Mouse (Mus musculus) embryonic facial prominence, embryonic 14.5 days (tissue): Measurements from ENCODE around the gene Krba1. TPM values are rescaled to one million over a fixed set of nuclear protein-coding genes. Genes with fewer than 3 reads are reported as not detected.

Source experiments
- ATAC-seq: fragments of 200-750 bp; cut with Nextera tagmentation; 2 replicates; pipeline ENCODE4 v1.8.0; 2017; ENCODE audit warnings: low read depth, moderate number of reproducible peaks, moderate TSS enrichment
- DNase-seq: peaks from one replicate; pipeline ENCODE4 v3.0.0-alpha.2; 2015; ENCODE audit warnings: low spot score
- H3K27ac ChIP-seq: fragments of 300-500 bp; sonication (generic); replicated peaks from 2 replicates; pipeline ENCODE4 v1.5.1; 2014; ENCODE audit warnings: low read depth, mild to moderate bottlenecking, low read length, moderate library complexity
- H3K27me3 ChIP-seq: fragments of 300-500 bp; sonication (generic); replicated peaks from 2 replicates; pipeline ENCODE4 v1.6.1; 2014; ENCODE audit warnings: low read length; ENCODE audit not compliant: control insufficient read depth, insufficient read depth
- H3K36me3 ChIP-seq: fragments of 300-500 bp; sonication (generic); 2 replicates; pipeline ENCODE4 v1.6.1; 2014; ENCODE audit warnings: low read length, mixed read lengths; ENCODE audit not compliant: control insufficient read depth, insufficient read depth
- H3K4me1 ChIP-seq: fragments of 300-500 bp; sonication (generic); 2 replicates; pipeline ENCODE4 v1.6.1; 2014; ENCODE audit warnings: antibody characterized with exemption, low read length; ENCODE audit not compliant: control insufficient read depth, insufficient read depth
- H3K4me2 ChIP-seq: fragments of 300-500 bp; sonication (generic); 2 replicates; pipeline ENCODE4 v1.6.1; 2014; ENCODE audit warnings: low read depth, mild to moderate bottlenecking, low read length, moderate library complexity, mixed read lengths
- H3K4me3 ChIP-seq: fragments of 300-500 bp; sonication (generic); 2 replicates; pipeline ENCODE4 v1.5.1; 2014; ENCODE audit warnings: low read depth, mild to moderate bottlenecking, low read length
- H3K9ac ChIP-seq: fragments of 300-500 bp; sonication (generic); 2 replicates; pipeline ENCODE4 v1.6.1; 2014; ENCODE audit warnings: low read depth, mild to moderate bottlenecking, low read length, moderate library complexity, mixed read lengths
- H3K9me3 ChIP-seq: fragments of 300-500 bp; sonication (generic); 2 replicates; pipeline ENCODE4 v1.6.1; 2016; ENCODE audit warnings: low read length; ENCODE audit not compliant: control insufficient read depth
- WGBS: fragments of 180-500 bp; shearing (Covaris S2); extraction: QIAGEN DNeasy Blood & Tissue Kit; methylation state at CpG from one replicate; pipeline ENCODE4 v1.1.7; 2014; 5-methylcytosine and 5-hydroxymethylcytosine counted together
- polyA plus RNA-seq: library from polyadenylated mRNA; unstranded; fragments of >200 nt; fragmentation: Nextera tagmentation; extraction: Ambion mirVana; gene quantifications from 2 replicates; pipeline ENCODE4 v1.2.1, GENCODE M21; 2014

Gene Krba1
- polyA plus RNA-seq, 1 experiment from 2014 or later: 18.0 TPM

DNA sequence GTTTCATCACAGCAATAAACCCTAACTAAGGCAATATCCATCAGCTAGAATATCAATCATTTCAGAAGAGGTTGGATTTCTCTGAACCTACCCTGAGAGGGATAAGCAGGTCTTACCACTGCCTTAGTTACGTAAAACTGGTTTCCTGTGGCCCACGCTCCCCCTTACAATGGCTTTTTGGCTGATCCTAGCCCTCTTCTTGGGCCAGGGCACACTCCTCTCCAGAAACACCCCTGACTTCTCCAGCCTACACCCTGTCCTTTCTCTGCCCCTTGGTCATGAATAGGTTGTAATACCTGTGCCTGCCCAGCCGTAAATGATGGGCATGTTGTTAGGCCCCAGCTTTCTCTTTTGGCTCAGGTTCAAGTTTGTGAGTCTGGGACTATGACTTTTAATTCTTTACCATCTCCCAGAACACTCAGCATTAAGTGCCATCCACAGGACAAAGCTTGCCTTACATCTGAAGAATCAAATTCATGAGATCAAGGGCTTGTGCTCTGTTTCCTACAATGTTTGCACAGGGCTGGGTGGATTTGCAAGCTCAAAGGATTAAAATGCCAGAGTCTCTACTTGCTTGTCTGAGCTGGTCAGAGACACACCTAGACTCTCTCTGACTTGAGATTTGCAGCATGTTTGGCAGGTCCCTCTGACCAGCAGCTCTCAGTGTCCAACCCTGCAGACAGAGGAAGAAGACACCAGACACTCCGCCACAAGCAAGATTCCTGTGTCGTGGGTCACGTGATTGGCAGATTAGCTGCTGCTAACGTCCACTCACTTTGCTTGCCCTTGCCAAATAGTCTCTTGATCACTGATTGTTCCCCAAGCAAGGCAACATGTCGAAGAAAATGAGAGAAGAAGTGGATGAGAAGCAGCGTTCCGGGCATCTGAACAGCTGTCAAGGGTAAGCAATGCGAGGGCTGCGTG lies 37.8 kb downstream of the Krba1 start:
- Histone ChIP-seq H3K9me3 (no peaks in the 10 kb centered on the region), H3K27me3 (no peaks in the 10 kb centered on the region), H3K4me1 (peaks cover 16% of the 10 kb centered on the region), H3K36me3 (peaks cover 18% of the 10 kb centered on the region), H3K4me3 (no peak overlapping the region), H3K9ac (no peak overlapping the region), H3K4me2 (no peak overlapping the region), H3K27ac (peak overlapping the region; percentile 56)
- ATAC-seq (peak; percentile 73), DNase-seq (peak; percentile 82)
- WGBS: 54% methylated on average over 12 of the region's 12 CpGs

- H3K36me3 ChIP-seq: peaks cover 33% of the 10 kb centered on the region
- peak overlapping the region; percentile 29; the same call in 1 of the 2 replicates for H3K27ac ChIP-seq
- H3K9me3 ChIP-seq: no peaks in the 10 kb centered on the region
- no peak for ATAC-seq
- no peak overlapping the region for H3K4me2 ChIP-seq
- no peaks in the 10 kb centered on the region for H3K27me3 ChIP-seq
- DNase-seq: no peak
- WGBS: 52% methylated on average over 6 of the region's 6 CpGs
- H3K4me1 ChIP-seq: peaks cover 24% of the 10 kb centered on the region
- no peak overlapping the region for H3K9ac ChIP-seq
- no peak overlapping the region for H3K4me3 ChIP-seq
Measured at GRCm38 (mm10) chr6:48434651-48435050, 39.3 kb downstream of the Krba1 start.

DNA sequence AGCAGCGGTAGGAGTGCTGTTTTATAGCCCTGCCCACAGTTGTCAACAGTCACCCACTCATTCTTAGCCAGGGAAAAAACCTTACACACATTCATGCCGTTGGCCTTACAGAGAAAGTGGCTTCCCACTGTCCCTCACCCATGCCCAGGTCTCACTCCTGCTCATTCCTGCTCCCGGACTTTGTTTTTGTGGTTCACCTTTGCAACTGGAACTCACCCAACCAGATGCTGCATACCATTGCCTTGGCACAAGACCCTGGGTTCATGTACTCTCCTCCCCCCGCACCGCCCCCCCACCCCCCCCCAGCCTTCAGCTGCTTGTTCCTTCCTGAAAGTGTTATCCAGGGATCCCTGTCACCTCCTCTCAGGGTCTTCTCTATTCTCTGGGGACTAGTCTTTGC lies 39.7 kb downstream of the Krba1 start:
- Histone ChIP-seq H3K9me3 (no peaks in the 10 kb centered on the region), H3K27me3 (no peaks in the 10 kb centered on the region), H3K4me2 (no peak overlapping the region), H3K27ac (peak overlapping the region; percentile 29; the same call in 1 of the 2 replicates), H3K4me3 (no peak overlapping the region), H3K4me1 (peaks cover 24% of the 10 kb centered on the region), H3K9ac (no peak overlapping the region), H3K36me3 (peaks cover 33% of the 10 kb centered on the region)
- DNase-seq (no peak), ATAC-seq (no peak)
- whole genome bisulfite sequencing: 50% methylated on average over 5 of the region's 5 CpGs

- H3K9ac ChIP-seq: no peak overlapping the region
Measured at GRCm38 (mm10) chr6:48435706-48436349, 40.4 kb downstream of the Krba1 start.

GRCm38 (mm10) chr6:48437679-48438376 lies 42.4 kb downstream of the Krba1 start:
- no peaks in the 10 kb centered on the region for H3K9me3 ChIP-seq
- no peaks in the 10 kb centered on the region for H3K27me3 ChIP-seq
- ATAC-seq (no peak), DNase-seq (no peak)
- H3K4me3 ChIP-seq: no peak overlapping the region
- H3K4me1 ChIP-seq: peaks cover 37% of the 10 kb centered on the region
- WGBS: 55% methylated on average over 35 of the region's 35 CpGs
- H3K27ac ChIP-seq: no peak overlapping the region
- peaks cover 53% of the 10 kb centered on the region for H3K36me3 ChIP-seq
- H3K9ac ChIP-seq: no peak overlapping the region
- H3K4me2 ChIP-seq: no peak overlapping the region

More at GRCm38 (mm10) chr6:48435706-48436349, 40.4 kb downstream of the Krba1 start:
- Histone ChIP-seq H3K4me3 (no peak overlapping the region), H3K27ac (no peak overlapping the region; the same call in 1 of the 2 replicates), H3K9me3 (no peaks in the 10 kb centered on the region), H3K4me1 (peaks cover 29% of the 10 kb centered on the region), H3K27me3 (no peaks in the 10 kb centered on the region), H3K36me3 (peaks cover 34% of the 10 kb centered on the region), H3K4me2 (no peak overlapping the region)
- 79% methylated on average over 5 of the region's 5 CpGs for WGBS
- DNase-seq (peak; percentile 38), ATAC-seq (no peak)

DNA sequence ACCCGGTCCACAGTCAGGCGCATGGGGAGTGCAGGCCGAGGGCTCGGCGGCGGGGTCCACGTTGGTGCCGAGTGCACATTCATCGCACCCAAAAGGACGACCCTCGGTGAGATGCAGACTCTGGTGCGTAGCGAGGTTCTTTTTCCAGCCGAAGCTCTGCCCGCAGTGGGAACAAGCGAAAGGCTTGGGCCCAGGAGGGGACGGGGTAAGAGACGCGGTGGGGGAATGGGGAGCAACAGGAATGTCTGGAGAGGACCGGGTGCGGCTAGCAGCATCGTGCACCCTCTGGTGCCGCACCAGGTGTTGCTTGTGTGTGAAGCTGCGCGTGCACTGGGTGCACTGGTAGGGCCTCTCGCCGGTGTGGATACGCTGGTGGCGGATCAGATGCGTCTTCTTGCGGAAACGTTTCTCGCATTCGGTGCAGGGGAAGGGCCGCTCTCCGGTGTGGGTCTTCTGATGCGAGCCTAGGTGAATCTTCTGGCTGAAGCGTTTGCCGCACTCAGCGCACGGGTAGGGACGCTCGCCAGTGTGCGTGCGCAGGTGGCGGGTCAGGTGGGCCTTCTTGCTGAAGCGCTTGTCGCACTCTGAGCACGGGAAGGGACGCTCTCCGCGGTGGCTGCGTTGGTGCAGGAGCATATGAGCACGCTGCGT lies 43.2 kb downstream of the Krba1 start:
- H3K4me2 ChIP-seq: no peak overlapping the region
- no peak overlapping the region for H3K4me3 ChIP-seq
- H3K27me3 ChIP-seq: no peaks in the 10 kb centered on the region
- H3K4me1 ChIP-seq: peaks cover 42% of the 10 kb centered on the region
- H3K9ac ChIP-seq: no peak overlapping the region
- ATAC-seq (no peak), DNase-seq (no peak)
- no peaks in the 10 kb centered on the region for H3K9me3 ChIP-seq
- WGBS: 34% methylated on average over 54 of the region's 55 CpGs
- no peak overlapping the region for H3K27ac ChIP-seq
- peaks cover 53% of the 10 kb centered on the region for H3K36me3 ChIP-seq

DNA sequence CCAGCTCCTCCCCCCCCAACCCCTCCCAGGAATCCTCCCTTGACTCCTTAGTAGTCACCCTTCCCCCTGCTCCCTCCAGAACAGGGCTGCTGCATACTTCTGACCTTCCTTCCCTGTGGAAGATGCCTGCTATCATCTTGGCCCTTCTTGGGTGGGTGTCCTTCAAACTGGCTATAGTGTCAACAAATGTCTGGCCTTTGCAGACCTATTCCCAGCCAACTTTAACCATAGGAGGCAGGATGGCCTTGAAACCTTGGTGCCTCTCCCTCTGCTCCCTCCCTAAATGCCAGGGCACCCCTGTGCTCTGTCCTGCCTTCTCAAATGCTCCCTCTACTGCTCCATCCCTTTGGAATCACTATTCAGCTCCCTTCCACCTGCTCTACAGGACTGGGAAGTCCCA lies 44.3 kb downstream of the Krba1 start:
- DNase-seq: no peak
- H3K4me2 ChIP-seq: no peak overlapping the region
- H3K27ac ChIP-seq: no peak overlapping the region; the same call in 1 of the 2 replicates
- H3K9ac ChIP-seq: no peak overlapping the region
- peaks cover 45% of the 10 kb centered on the region for H3K4me1 ChIP-seq
- H3K36me3 ChIP-seq: peaks cover 53% of the 10 kb centered on the region
- no peaks in the 10 kb centered on the region for H3K27me3 ChIP-seq
- ATAC-seq: no peak
- H3K4me3 ChIP-seq: no peak overlapping the region
- H3K9me3 ChIP-seq: no peaks in the 10 kb centered on the region
